Mouse (Mus musculus) forebrain, embryonic 11.5 days (tissue): ENCODE results near the gene Akap6. TPM values are rescaled to one million over a fixed set of nuclear protein-coding genes. Genes with fewer than 3 reads are reported as not detected.

Experiments used
- ATAC-seq: fragments of 200-750 bp; cut with Nextera tagmentation; replicated peaks from 2 replicates; pipeline ENCODE4 v1.8.0; 2017; ENCODE audit warnings: moderate TSS enrichment; ENCODE audit not compliant: low FRiP score
- DNase-seq: peaks from one replicate; pipeline ENCODE4 v3.0.0-alpha.2; 2017; ENCODE audit warnings: low spot score
- H3K27ac ChIP-seq: fragments of 300-500 bp; sonication (generic); 2 replicates; pipeline ENCODE4 v1.5.1; 2014; ENCODE audit warnings: low read depth, low read length
- H3K27me3 ChIP-seq: fragments of 300-500 bp; sonication (generic); 2 replicates; pipeline ENCODE4 v1.6.1; 2014; ENCODE audit warnings: mild to moderate bottlenecking, low read length, mixed read lengths; ENCODE audit not compliant: control insufficient read depth, insufficient read depth
- H3K36me3 ChIP-seq: fragments of 300-500 bp; sonication (generic); 2 replicates; pipeline ENCODE4 v1.6.1; 2014; ENCODE audit warnings: mild to moderate bottlenecking, low read length, moderate library complexity, mixed read lengths; ENCODE audit not compliant: control insufficient read depth, insufficient read depth
- H3K4me1 ChIP-seq: fragments of 300-500 bp; sonication (generic); replicated peaks from 2 replicates; pipeline ENCODE4 v1.6.1; 2014; ENCODE audit warnings: low read length, mixed read lengths; ENCODE audit not compliant: control insufficient read depth, insufficient read depth
- H3K4me2 ChIP-seq: fragments of 300-500 bp; sonication (generic); 2 replicates; pipeline ENCODE4 v1.6.1; 2014; ENCODE audit warnings: low read depth, mild to moderate bottlenecking, low read length, moderate library complexity, mixed read lengths; ENCODE audit not compliant: severe bottlenecking
- H3K4me3 ChIP-seq: fragments of 300-500 bp; sonication (generic); 2 replicates; pipeline ENCODE4 v1.5.1; 2014; ENCODE audit warnings: low read depth, low read length
- H3K9ac ChIP-seq: fragments of 300-500 bp; sonication (generic); 2 replicates; pipeline ENCODE4 v1.6.1; 2014; ENCODE audit warnings: low read length
- H3K9me3 ChIP-seq: fragments of 300-500 bp; sonication (generic); 2 replicates; pipeline ENCODE4 v1.6.1; 2016; ENCODE audit warnings: low read length, mixed read lengths; ENCODE audit not compliant: control insufficient read depth
- WGBS: fragments of 180-500 bp; shearing (Covaris S2); extraction: QIAGEN DNeasy Blood & Tissue Kit; methylation state at CpG from one replicate; pipeline ENCODE4 v1.1.7; 2014; 5-methylcytosine and 5-hydroxymethylcytosine counted together
- polyA plus RNA-seq: library from polyadenylated mRNA; unstranded; fragments of >200 nt; fragmentation: Nextera tagmentation; extraction: Ambion mirVana; gene quantifications from 2 replicates; pipeline ENCODE4 v1.2.1, GENCODE M21; 2014

Akap6 gene
- polyA plus RNA-seq, 1 experiment from 2014 or later, result 13.2 TPM

DNA sequence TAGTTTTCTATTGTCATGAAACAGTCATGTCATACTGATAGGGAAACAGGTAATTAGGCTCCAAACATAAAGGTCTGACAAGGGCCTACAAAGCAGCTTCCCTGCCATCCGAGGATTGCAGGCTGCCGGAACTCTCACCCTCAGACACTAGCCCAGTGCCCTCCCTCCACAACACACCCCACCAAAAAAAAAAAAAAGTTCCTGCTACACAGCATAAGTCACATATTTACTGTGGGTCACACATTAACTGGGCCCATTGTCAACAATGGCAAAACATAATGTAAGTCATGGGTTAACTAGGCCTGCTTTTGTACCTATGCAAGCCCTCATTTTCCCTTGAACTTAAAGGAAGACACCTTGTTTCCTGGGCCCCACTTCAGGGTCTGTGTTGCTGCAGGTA is 435.0 kb downstream of the Akap6 start:
- no peak overlapping the region for H3K27ac ChIP-seq
- no peak overlapping the region for H3K4me3 ChIP-seq
- H3K4me2 ChIP-seq, result no peak overlapping the region
- no peak for DNase-seq
- ATAC-seq, result no peak
- no peaks in the 10 kb centered on the region for H3K9me3 ChIP-seq
- 72% methylated on average over 2 of the region's 2 CpGs for WGBS
- H3K4me1 ChIP-seq, result no peaks in the 10 kb centered on the region
- H3K9ac ChIP-seq, result no peak overlapping the region
- no peaks in the 10 kb centered on the region for H3K27me3 ChIP-seq
- H3K36me3 ChIP-seq, result no peaks in the 10 kb centered on the region

GRCm38 (mm10) chr12:53137331-53137730 is 438.1 kb downstream of the Akap6 start:
- no peak overlapping the region for H3K4me3 ChIP-seq
- DNase-seq, result no peak
- H3K9me3 ChIP-seq, result no peaks in the 10 kb centered on the region
- ATAC-seq, result no peak
- H3K36me3 ChIP-seq, result no peaks in the 10 kb centered on the region; the same call in 1 of the 2 replicates
- no peak overlapping the region for H3K27ac ChIP-seq
- no peaks in the 10 kb centered on the region for H3K4me1 ChIP-seq
- no peaks in the 10 kb centered on the region for H3K27me3 ChIP-seq
- H3K4me2 ChIP-seq, result no peak overlapping the region
- WGBS, result 92% methylated on average over 3 of the region's 3 CpGs
- no peak overlapping the region for H3K9ac ChIP-seq

DNA sequence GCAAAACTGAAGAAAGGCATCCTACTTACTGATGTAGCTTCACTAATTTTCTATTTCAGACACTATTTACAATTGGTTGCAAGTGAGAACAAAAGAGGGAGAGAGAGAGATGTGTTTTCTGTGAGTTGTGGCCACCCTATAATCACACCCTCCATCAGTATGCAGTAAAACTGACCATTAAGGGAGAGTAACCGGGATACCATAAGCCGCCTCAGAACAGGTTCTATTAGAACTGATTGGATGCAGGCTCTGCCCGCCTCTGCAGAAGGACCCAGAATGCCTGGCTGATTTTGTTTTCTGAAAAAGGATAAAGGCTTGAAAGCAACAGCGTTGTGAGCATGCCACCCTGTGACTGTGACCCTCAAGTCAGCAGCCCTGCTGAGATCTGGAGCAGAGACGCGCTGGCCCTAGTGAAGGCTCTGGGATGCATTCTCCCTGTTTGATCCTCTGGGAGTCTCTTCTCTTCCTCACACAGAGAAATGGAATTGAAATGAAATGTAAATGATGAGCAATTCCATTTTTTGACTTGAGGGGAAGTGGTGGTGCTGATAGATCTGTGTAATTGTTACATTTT is 445.0 kb downstream of the Akap6 start:
- Histone ChIP-seq H3K9ac (no peak overlapping the region), H3K4me3 (no peak overlapping the region), H3K27me3 (no peaks in the 10 kb centered on the region), H3K36me3 (no peaks in the 10 kb centered on the region; the same call in 1 of the 2 replicates), H3K27ac (no peak overlapping the region), H3K9me3 (no peaks in the 10 kb centered on the region), H3K4me2 (no peak overlapping the region), H3K4me1 (no peaks in the 10 kb centered on the region)
- WGBS, result 57% methylated on average over 6 of the region's 6 CpGs
- no peak for ATAC-seq
- no peak for DNase-seq

DNA sequence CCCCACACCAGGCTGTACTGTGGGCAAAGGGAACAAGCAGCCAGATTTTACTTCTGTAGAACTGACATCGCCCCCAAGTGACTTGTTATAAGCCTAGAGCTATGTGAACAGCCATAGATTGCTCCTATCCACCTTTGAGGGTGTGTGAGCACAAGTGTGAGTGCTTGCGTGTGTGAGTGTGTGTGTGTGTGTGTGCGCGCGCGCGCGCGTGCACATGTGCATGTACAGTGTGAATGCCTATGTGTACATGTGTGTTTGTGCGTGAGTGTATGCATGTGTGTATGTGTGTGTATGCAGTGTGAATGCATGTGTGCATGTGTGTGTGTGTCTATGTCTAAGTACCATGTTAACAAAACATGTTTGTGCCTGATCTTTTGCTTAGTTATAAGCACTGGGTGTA is 445.6 kb downstream of the Akap6 start:
- no peaks in the 10 kb centered on the region for H3K4me1 ChIP-seq
- H3K4me2 ChIP-seq, result no peak overlapping the region
- DNase-seq (no peak), ATAC-seq (no peak)
- H3K9me3 ChIP-seq, result no peaks in the 10 kb centered on the region
- no peaks in the 10 kb centered on the region for H3K27me3 ChIP-seq
- no peak overlapping the region for H3K27ac ChIP-seq
- no peak overlapping the region for H3K4me3 ChIP-seq
- H3K36me3 ChIP-seq, result no peaks in the 10 kb centered on the region; the same call in 1 of the 2 replicates
- 96% methylated on average over 10 of the region's 10 CpGs for WGBS
- H3K9ac ChIP-seq, result no peak overlapping the region

DNA sequence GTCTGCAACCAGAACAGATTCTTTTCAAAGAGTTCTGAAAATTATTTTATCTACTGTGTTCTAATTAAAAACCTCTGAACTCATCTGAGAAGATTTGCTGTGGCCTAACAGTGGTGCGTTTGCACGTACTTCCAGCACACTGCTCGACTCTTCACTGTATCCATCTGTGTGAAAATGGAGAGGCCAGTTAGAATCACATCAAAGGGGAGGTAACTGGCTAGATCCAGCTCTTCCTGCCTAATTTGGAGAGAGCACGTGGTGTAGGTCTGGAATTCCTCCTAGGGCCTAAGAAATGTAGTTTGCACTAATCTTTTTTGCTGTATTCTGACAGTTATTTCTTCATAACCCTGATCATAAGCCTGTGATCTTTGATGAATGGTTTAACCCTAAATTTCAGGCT is 446.3 kb downstream of the Akap6 start:
- no peaks in the 10 kb centered on the region for H3K27me3 ChIP-seq
- H3K4me1 ChIP-seq, result no peaks in the 10 kb centered on the region
- WGBS, result 64% methylated on average over 4 of the region's 4 CpGs
- no peak overlapping the region for H3K9ac ChIP-seq
- ATAC-seq (no peak), DNase-seq (no peak)
- H3K4me3 ChIP-seq, result no peak overlapping the region
- H3K27ac ChIP-seq, result no peak overlapping the region
- no peaks in the 10 kb centered on the region for H3K36me3 ChIP-seq
- no peaks in the 10 kb centered on the region for H3K9me3 ChIP-seq
- no peak overlapping the region for H3K4me2 ChIP-seq

- no peak for ATAC-seq
- H3K27me3 ChIP-seq, result no peaks in the 10 kb centered on the region
- no peak overlapping the region for H3K4me3 ChIP-seq
- H3K36me3 ChIP-seq, result no peaks in the 10 kb centered on the region
- 67% methylated on average over 11 of the region's 11 CpGs for WGBS
- H3K4me1 ChIP-seq, result no peaks in the 10 kb centered on the region
- no peak overlapping the region for H3K4me2 ChIP-seq
- H3K9ac ChIP-seq, result no peak overlapping the region
- no peak for DNase-seq
- no peaks in the 10 kb centered on the region for H3K9me3 ChIP-seq
- H3K27ac ChIP-seq, result no peak overlapping the region
These were observed 447.4 kb downstream of the Akap6 start for GRCm38 (mm10) chr12:53146460-53147050.

DNA sequence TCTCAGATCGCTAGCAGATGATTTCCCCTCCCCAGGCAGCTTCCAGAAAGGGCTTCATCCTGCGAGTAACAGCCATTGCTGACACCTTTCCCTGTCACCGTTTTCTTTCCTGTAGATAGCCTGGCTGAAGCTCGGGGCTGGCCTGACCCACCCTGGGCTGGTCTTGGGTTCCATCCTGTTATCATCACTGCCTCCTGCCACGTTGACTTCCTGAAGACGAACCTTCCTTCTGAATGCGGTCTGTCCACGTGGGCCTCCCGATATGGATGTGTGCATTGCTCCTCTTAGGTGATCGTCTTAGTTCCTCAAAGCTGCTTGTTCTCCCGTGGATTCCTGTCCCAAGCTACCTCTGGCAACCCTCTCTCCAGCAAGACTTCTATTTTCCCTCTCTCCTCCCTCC is 448.5 kb downstream of the Akap6 start:
- Histone ChIP-seq H3K9ac (no peak overlapping the region), H3K4me1 (no peaks in the 10 kb centered on the region), H3K9me3 (no peaks in the 10 kb centered on the region), H3K27ac (no peak overlapping the region), H3K27me3 (no peaks in the 10 kb centered on the region), H3K4me2 (no peak overlapping the region), H3K36me3 (no peaks in the 10 kb centered on the region), H3K4me3 (no peak overlapping the region)
- WGBS, result 88% methylated on average over 11 of the region's 11 CpGs
- DNase-seq (no peak), ATAC-seq (no peak)

- H3K9me3 ChIP-seq, result no peaks in the 10 kb centered on the region; the same call in 1 of the 2 replicates
- no peak for ATAC-seq
- no peak for DNase-seq
These were observed 469.2 kb downstream of the Akap6 start for GRCm38 (mm10) chr12:53168189-53169003.

More at GRCm38 (mm10) chr12:53168189-53169003, 469.2 kb downstream of the Akap6 start:
- Histone ChIP-seq H3K36me3 (no peaks in the 10 kb centered on the region), H3K9ac (no peak overlapping the region), H3K27me3 (no peaks in the 10 kb centered on the region), H3K27ac (no peak overlapping the region), H3K4me1 (no peaks in the 10 kb centered on the region), H3K4me3 (no peak overlapping the region), H3K4me2 (no peak overlapping the region)
- WGBS, result 91% methylated on average over 8 of the region's 8 CpGs
